Mouse (Mus musculus): ENCODE results near the gene Tmem144. TPM values are rescaled to one million over a fixed set of nuclear protein-coding genes. Genes with fewer than 3 reads are reported as not detected.
A peak's percentile ranks its signal among the peaks of the same experiment; 100 is the strongest.

The Tmem144 gene
- polyA plus RNA-seq, 1 experiment from 2014 or later, result 2.3 TPM

DNA sequence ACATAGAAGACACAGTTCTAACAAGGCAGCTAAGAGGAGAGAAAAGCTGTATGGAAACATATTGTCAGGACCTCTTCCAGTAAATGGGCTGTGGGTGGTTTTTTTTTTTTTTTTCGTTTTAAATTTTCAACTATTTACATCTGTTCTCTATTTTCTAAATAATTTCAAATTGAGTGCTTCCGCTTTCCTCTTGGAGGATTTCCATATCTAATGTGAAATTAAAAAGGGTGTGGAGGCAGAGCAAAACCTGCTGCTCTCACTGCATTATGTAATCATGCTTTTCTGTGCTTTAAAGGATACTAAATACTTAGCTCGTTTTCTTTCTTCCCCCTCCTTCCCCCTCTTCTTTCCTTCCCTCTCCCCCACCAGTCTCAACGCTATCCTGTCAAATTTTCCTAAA is 3.7 kb downstream of the Tmem144 start:
- Histone ChIP-seq H3K9me3 (ENCODE audit: control insufficient read depth, low read length) (no peaks in the 10 kb centered on the region), H3K4me3 (ENCODE audit: low read length) (no peak overlapping the region), H3K4me1 (ENCODE audit: control insufficient read depth, insufficient read depth, low read depth, low read length) (no peaks in the 10 kb centered on the region), H3K27me3 (replicated peaks; ENCODE audit: control insufficient read depth, insufficient read depth, low read length) (no peaks in the 10 kb centered on the region), H3K36me3 (ENCODE audit: control insufficient read depth, insufficient read depth, low read length) (no peaks in the 10 kb centered on the region), H3K4me2 (ENCODE audit: low read length) (no peak overlapping the region), H3K9ac (ENCODE audit: low read depth, low read length) (no peak overlapping the region), H3K27ac (ENCODE audit: low read depth, low read length) (no peak overlapping the region)
- no peak for ATAC-seq
- 57% methylated on average over 4 of the region's 4 CpGs for WGBS

DNA sequence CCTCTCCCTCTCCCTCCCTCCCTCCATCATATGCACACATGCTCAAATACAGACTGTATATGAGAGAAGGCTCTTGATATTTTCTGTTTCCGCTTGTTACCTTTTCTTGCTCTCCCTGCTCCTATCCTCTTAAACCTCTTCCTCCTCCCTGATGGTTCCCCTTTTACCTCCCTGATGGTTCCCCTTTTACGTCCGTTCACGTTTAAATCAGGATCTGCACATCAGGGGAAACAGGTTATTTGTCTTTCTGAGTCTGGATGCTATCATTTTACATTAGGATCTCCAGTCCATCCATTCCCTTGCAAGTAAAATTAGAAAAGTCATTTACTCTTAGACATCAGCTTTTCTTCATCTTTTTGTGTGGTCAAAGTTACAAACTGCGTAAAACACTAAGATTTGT is 5.9 kb downstream of the Tmem144 start:
- no peaks in the 10 kb centered on the region for H3K9me3 ChIP-seq (ENCODE audit: control insufficient read depth, low read length)
- H3K4me3 ChIP-seq (ENCODE audit: low read length), result no peak overlapping the region
- no peak for ATAC-seq
- no peaks in the 10 kb centered on the region for H3K27me3 ChIP-seq (replicated peaks; ENCODE audit: control insufficient read depth, insufficient read depth, low read length)
- H3K9ac ChIP-seq (ENCODE audit: low read depth, low read length), result no peak overlapping the region
- H3K27ac ChIP-seq (ENCODE audit: low read depth, low read length), result no peak overlapping the region
- 0 out of 2 replicates have a peak, but pooled peaks cover 3% of the 10 kb centered on the region for H3K4me1 ChIP-seq (ENCODE audit: control insufficient read depth, insufficient read depth, low read depth, low read length)
- no peaks in the 10 kb centered on the region for H3K36me3 ChIP-seq (ENCODE audit: control insufficient read depth, insufficient read depth, low read length)
- H3K4me2 ChIP-seq (ENCODE audit: low read length), result no peak overlapping the region
- 85% methylated on average over 5 of the region's 5 CpGs for WGBS

DNA sequence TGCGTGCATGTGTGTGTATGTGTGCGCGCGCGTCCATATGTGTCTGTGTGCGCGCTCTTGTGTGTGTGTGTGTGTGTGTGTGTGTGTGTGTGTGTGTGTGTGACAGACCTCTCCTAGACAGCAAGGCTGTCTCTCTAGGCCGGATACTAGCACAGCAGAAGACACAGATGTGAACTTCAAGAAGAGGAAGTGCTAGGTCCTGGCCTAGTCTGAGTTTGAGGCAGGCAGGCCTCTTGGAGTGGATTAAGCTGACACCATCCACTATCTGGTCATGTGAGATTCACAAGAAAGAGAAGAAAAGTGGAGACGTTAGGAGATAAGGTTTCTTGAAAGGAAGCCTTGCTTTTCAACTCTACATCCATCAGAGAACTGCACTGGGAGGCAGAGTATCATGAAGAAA is 8.6 kb downstream of the Tmem144 start:
- Histone ChIP-seq H3K36me3 (ENCODE audit: control insufficient read depth, insufficient read depth, low read length) (no peaks in the 10 kb centered on the region), H3K9me3 (ENCODE audit: control insufficient read depth, low read length) (no peaks in the 10 kb centered on the region), H3K4me3 (ENCODE audit: low read length) (no peak overlapping the region), H3K27me3 (replicated peaks; ENCODE audit: control insufficient read depth, insufficient read depth, low read length) (no peaks in the 10 kb centered on the region), H3K27ac (ENCODE audit: low read depth, low read length) (no peak overlapping the region), H3K4me1 (ENCODE audit: control insufficient read depth, insufficient read depth, low read depth, low read length) (0 out of 2 replicates have a peak, but pooled peaks cover 3% of the 10 kb centered on the region), H3K9ac (ENCODE audit: low read depth, low read length) (no peak overlapping the region), H3K4me2 (ENCODE audit: low read length) (no peak overlapping the region)
- ATAC-seq, result no peak
- 86% methylated on average over 9 of the region's 9 CpGs for WGBS

DNA sequence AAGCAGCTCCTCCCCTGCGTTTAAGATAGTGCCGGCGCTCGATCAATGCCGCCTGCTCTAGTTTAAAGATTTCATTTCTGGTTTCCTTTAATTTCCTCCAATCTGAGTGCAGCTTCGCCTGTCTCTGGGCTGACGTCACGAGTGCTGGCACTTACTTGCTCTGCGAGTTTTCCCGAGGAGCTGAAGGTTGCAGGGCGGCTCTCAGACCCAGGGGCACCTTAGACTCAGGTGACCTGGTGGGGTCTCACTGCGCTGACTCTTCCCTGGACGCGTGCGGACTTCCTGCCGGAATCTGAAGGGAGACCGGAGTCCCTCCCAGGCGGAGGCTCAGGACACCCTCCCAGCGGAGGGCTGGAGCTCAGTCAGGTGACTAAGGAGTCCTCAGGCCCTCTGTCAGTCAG is 10.0 kb downstream of the Tmem144 start:
- H3K4me2 ChIP-seq (ENCODE audit: low read length), result peak overlapping the region; percentile 59
- no peaks in the 10 kb centered on the region for H3K27me3 ChIP-seq (replicated peaks; ENCODE audit: control insufficient read depth, insufficient read depth, low read length)
- H3K9ac ChIP-seq (ENCODE audit: low read depth, low read length), result peak overlapping the region; percentile 65
- no peak overlapping the region for H3K27ac ChIP-seq (ENCODE audit: low read depth, low read length)
- peak; percentile 89 for ATAC-seq
- H3K4me3 ChIP-seq (ENCODE audit: low read length), result peak overlapping the region; percentile 51
- H3K36me3 ChIP-seq (ENCODE audit: control insufficient read depth, insufficient read depth, low read length), result no peaks in the 10 kb centered on the region
- under 1% methylated on average over 19 of the region's 19 CpGs for WGBS
- H3K4me1 ChIP-seq (ENCODE audit: control insufficient read depth, insufficient read depth, low read depth, low read length), result 0 out of 2 replicates have a peak, but pooled peaks cover 3% of the 10 kb centered on the region
- no peaks in the 10 kb centered on the region for H3K9me3 ChIP-seq (ENCODE audit: control insufficient read depth, low read length)

DNA sequence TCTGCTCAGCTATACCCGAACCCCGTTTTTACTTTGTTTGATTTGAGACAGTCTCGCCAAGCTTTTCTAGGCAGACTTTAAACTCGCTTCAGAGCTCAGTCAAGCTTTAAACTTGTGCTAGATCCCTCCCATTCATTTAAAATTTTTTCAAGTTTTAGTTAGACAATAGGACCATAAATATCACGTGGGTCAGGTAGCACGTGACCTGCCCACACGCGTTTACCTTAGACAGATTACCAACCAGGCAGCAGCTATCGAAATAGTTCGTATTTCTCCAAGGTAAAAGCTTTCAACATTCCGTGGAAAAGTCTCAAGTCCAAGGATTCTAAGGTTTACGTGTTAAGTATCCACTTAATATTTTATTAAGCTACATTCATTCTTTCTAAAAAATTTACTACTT is 10.4 kb downstream of the Tmem144 start:
- H3K9me3 ChIP-seq (ENCODE audit: control insufficient read depth, low read length), result no peaks in the 10 kb centered on the region
- 0 out of 2 replicates have a peak, but pooled peaks cover 3% of the 10 kb centered on the region for H3K4me1 ChIP-seq (ENCODE audit: control insufficient read depth, insufficient read depth, low read depth, low read length)
- peak overlapping the region; percentile 51 for H3K4me3 ChIP-seq (ENCODE audit: low read length)
- ATAC-seq, result peak; percentile 37; the same call in 1 of the 2 replicates
- no peaks in the 10 kb centered on the region for H3K27me3 ChIP-seq (replicated peaks; ENCODE audit: control insufficient read depth, insufficient read depth, low read length)
- no peak overlapping the region for H3K27ac ChIP-seq (ENCODE audit: low read depth, low read length)
- peak overlapping the region; percentile 59 for H3K4me2 ChIP-seq (ENCODE audit: low read length)
- H3K9ac ChIP-seq (ENCODE audit: low read depth, low read length), result peak overlapping the region; percentile 65; the same call in 1 of the 2 replicates
- no peaks in the 10 kb centered on the region for H3K36me3 ChIP-seq (ENCODE audit: control insufficient read depth, insufficient read depth, low read length)
- 8% methylated on average over 12 of the region's 12 CpGs for WGBS

DNA sequence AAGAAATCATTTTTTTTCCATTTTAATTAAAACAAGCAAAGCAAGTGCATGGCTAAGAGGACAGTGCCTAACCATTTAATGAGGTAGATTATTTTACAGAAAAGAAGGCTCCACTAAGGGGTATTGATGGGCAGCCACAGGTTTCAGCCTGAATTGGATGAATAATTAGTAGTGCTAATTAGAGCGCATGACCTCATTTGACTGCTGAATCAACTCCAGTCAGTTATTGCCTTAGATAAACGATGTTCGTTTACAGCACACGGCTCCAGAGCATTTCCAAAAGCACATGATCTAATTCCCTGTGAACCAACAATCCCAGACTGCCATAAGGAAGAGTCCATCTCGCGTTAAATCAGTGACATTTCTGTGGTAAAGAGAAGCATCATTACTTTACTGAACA is 11.1 kb downstream of the Tmem144 start:
- Histone ChIP-seq H3K9ac (ENCODE audit: low read depth, low read length) (no peak overlapping the region), H3K27ac (ENCODE audit: low read depth, low read length) (no peak overlapping the region), H3K27me3 (replicated peaks; ENCODE audit: control insufficient read depth, insufficient read depth, low read length) (no peaks in the 10 kb centered on the region), H3K4me1 (ENCODE audit: control insufficient read depth, insufficient read depth, low read depth, low read length) (0 out of 2 replicates have a peak, but pooled peaks cover 3% of the 10 kb centered on the region), H3K4me3 (ENCODE audit: low read length) (no peak overlapping the region; the same call in 1 of the 2 replicates), H3K9me3 (ENCODE audit: control insufficient read depth, low read length) (no peaks in the 10 kb centered on the region), H3K36me3 (ENCODE audit: control insufficient read depth, insufficient read depth, low read length) (no peaks in the 10 kb centered on the region), H3K4me2 (ENCODE audit: low read length) (peak overlapping the region; percentile 59)
- WGBS, result 58% methylated on average over 6 of the region's 6 CpGs
- ATAC-seq, result peak; percentile 32; the same call in 1 of the 2 replicates

DNA sequence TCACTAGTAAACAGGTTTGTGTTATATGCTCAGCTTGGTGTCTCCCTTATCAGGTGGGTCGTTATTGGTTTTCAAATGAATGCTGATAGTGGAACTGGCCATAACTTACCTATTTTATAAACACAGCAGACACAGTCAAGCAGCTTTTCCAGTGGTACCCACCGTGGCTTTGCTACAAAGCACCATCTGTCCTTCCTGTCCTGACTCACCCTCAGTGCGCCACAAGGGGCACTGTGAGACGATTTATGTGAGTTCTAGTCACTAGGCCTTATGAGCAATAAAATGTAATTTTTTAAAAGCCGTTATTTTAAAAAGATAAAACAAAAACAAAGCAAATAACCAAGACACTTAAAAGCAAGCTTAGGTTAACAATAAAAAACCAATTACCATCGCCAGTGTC is 13.8 kb downstream of the Tmem144 start:
- Histone ChIP-seq H3K27ac (ENCODE audit: low read depth, low read length) (no peak overlapping the region), H3K4me2 (ENCODE audit: low read length) (no peak overlapping the region), H3K4me1 (ENCODE audit: control insufficient read depth, insufficient read depth, low read depth, low read length) (0 out of 2 replicates have a peak, but pooled peaks cover 3% of the 10 kb centered on the region), H3K36me3 (ENCODE audit: control insufficient read depth, insufficient read depth, low read length) (no peaks in the 10 kb centered on the region), H3K4me3 (ENCODE audit: low read length) (no peak overlapping the region), H3K9me3 (ENCODE audit: control insufficient read depth, low read length) (no peaks in the 10 kb centered on the region), H3K9ac (ENCODE audit: low read depth, low read length) (no peak overlapping the region), H3K27me3 (replicated peaks; ENCODE audit: control insufficient read depth, insufficient read depth, low read length) (no peaks in the 10 kb centered on the region)
- WGBS, result 54% methylated on average over 6 of the region's 6 CpGs
- 0 out of 2 replicates have a peak, but pooled peaks have one; percentile 25 for ATAC-seq

DNA sequence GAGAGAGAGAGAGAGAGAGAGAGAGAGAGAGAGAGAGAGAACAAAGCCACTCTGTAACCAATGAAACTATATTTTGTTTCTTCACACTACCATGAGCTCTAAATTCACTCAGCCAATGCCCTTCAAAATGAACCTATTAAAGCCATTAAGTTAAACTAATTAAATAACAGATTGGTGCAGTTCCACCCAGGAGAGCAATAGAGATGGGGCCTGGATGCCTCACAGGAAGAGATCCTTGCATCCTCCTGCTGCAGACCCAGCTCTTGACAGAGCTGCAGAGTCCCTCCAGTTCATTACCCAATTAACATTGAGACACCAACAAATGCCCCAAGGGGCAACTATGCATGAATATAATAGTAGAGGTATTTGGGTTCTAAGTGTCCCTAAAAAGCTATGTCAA is 23.3 kb downstream of the Tmem144 start:
- Histone ChIP-seq H3K36me3 (ENCODE audit: control insufficient read depth, insufficient read depth, low read length) (no peaks in the 10 kb centered on the region), H3K4me1 (ENCODE audit: control insufficient read depth, insufficient read depth, low read depth, low read length) (no peaks in the 10 kb centered on the region), H3K27ac (ENCODE audit: low read depth, low read length) (no peak overlapping the region), H3K9me3 (ENCODE audit: control insufficient read depth, low read length) (no peaks in the 10 kb centered on the region), H3K4me2 (ENCODE audit: low read length) (no peak overlapping the region), H3K4me3 (ENCODE audit: low read length) (no peak overlapping the region), H3K9ac (ENCODE audit: low read depth, low read length) (no peak overlapping the region), H3K27me3 (replicated peaks; ENCODE audit: control insufficient read depth, insufficient read depth, low read length) (no peaks in the 10 kb centered on the region)
- peak; percentile 52; the same call in 1 of the 2 replicates for ATAC-seq

DNA sequence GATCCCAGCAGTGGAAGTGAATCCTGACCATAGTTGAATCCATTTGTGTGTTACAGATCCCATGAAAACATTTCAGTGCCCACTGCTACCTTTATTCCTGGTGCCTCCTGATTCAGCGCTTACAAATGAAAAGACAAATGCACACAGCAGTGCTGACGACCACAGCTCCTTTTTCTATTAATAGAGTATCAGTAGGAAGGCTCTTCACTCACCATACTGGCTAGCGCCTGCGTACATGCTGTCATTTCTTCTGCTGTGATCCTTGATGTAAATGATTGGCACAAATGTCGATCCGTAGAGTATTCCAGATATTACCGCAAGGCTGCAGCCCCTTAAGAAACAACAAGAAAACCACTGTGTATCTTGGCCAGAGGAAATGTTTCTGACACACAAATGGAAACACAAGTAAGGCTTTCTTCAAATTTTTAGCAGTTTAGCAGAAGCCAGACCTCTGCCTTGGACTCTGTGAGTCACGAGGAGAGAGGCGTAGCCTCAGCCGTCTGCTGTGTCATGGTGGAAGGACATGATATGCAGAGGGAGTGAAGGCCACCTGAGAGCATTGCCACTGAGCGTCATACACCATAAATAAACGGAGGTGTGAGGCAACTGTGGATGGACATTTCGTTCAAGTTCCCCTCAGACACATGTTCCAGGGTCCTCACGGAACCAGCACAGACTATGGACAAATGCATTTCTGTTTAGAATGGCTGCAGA is 27.3 kb downstream of the Tmem144 start:
- no peak overlapping the region for H3K27ac ChIP-seq (ENCODE audit: low read depth, low read length)
- H3K4me1 ChIP-seq (ENCODE audit: control insufficient read depth, insufficient read depth, low read depth, low read length), result no peaks in the 10 kb centered on the region
- 89% methylated on average over 14 of the region's 14 CpGs for WGBS
- H3K9ac ChIP-seq (ENCODE audit: low read depth, low read length), result no peak overlapping the region
- no peaks in the 10 kb centered on the region for H3K36me3 ChIP-seq (ENCODE audit: control insufficient read depth, insufficient read depth, low read length)
- no peaks in the 10 kb centered on the region for H3K27me3 ChIP-seq (replicated peaks; ENCODE audit: control insufficient read depth, insufficient read depth, low read length)
- H3K4me2 ChIP-seq (ENCODE audit: low read length), result no peak overlapping the region
- no peak overlapping the region for H3K4me3 ChIP-seq (ENCODE audit: low read length)
- H3K9me3 ChIP-seq (ENCODE audit: control insufficient read depth, low read length), result no peaks in the 10 kb centered on the region
- ATAC-seq, result no peak
